Mouse (Mus musculus) kidney, postnatal 36 days (tissue): ENCODE measurements around the gene Tdp2.
"Not testable (repeated sequence)": the region's sequence is repeated elsewhere in the genome, so short reads cannot be mapped to it uniquely, and the experiment has no call there.

Experiments
- DNase-seq, 2 experiments: peaks; one replicate each; pipeline ENCODE4 v3.0.0; 2021 to 2022; ENCODE audit warnings: mixed read lengths in 2 of 2

The Tdp2 gene

GRCm38 (mm10) chr13:24825587-24825986, 5.9 kb upstream of the Tdp2 start:
- peak; percentile 67 to 73 for DNase-seq

- DNase-seq = no peak
Measured at GRCm38 (mm10) chr13:24826116-24826515, 5.4 kb upstream of the Tdp2 start.

GRCm38 (mm10) chr13:24830756-24831352, 625 bp upstream of the Tdp2 start:
- peak; percentile 23 to 29 for DNase-seq

GRCm38 (mm10) chr13:24832131-24832810, 792 bp downstream of the Tdp2 start:
- DNase-seq = peak in 1 of 2 experiments; percentile 8

GRCm38 (mm10) chr13:24832811-24833155, 1.3 kb downstream of the Tdp2 start:
- no peak for DNase-seq

- not testable (repeated sequence) for DNase-seq
Measured at GRCm38 (mm10) chr13:24837765-24838164, 6.3 kb downstream of the Tdp2 start.

- DNase-seq = no peak
Measured at GRCm38 (mm10) chr13:24839831-24840230, 8.4 kb downstream of the Tdp2 start.

DNA sequence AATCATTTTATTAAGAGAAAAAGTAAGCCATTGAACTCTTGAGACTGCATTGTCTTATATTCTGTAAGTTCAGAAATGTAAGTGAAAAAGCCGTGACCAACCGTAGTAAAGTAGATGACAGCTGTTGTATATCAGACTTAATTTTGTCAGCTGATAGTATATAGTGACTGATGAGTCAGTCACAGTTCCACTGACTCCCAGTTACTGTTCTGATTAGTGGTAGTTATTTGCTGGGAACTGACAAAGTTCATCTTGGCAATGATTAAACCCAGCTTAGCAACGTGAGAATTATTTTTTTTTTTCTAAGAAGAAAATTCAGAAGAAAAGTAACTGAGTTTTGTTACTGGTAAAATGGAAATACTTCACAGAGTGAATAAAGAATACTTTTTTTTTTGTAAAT, 10.2 kb downstream of the Tdp2 start:
- peak in 1 of 2 experiments; percentile 23 for DNase-seq

- DNase-seq = peak in 1 of 2 experiments; percentile 69
Measured at GRCm38 (mm10) chr13:24844983-24845955, 13.8 kb downstream of the Tdp2 start, which contains the start of gene D130043K22Rik. Gene D130043K22Rik (plus strand): TSS chr13:24845135.

DNA sequence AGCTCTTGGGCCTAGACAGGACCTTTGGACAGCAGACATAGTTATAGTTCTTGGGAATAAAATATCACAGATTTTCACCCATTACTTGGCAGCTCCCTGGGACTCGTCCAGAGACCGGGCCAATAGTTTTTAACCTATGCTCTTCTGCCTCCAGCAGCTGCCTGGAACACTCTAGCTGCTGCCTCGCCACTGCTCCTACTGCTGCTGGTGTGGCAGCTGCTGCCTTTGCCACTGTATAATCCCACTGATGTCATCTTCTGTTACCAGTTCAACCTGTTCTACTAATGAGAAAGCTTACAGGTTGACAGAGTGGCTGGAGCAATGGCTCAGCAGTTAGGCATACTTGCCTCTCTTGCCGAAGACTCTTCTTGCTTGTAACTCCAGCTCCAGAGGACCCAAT, 17.8 kb downstream of the Tdp2 start:
- DNase-seq = peak in 1 of 2 experiments; percentile 47

- no peak for DNase-seq
Measured at GRCm38 (mm10) chr13:24851989-24852388, 20.5 kb downstream of the Tdp2 start.

GRCm38 (mm10) chr13:24852570-24852969, 21.1 kb downstream of the Tdp2 start:
- DNase-seq = no peak

DNA sequence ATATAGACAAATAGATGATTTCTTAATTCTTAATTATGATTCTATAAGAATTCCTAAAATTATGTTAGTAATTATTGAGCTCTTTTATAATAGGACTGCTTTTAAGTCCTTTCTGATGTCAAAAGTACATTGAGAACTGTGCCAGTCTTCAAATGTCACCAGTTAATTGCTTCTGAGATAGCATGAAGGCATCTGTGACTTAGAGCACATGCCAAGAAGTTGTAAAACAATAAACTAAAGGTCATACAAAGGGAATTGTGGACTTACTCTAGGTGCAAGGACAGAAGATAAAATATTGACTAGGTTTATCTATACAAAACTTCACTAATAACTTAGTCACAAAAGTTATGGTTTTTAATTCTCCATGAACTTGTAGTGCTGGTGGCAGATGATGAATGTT, 27.6 kb downstream of the Tdp2 start:
- DNase-seq = no peak

GRCm38 (mm10) chr13:24861084-24861483, 29.6 kb downstream of the Tdp2 start:
- DNase-seq = no peak

- DNase-seq = peak; percentile 23 to 39
Measured at GRCm38 (mm10) chr13:24862021-24862420, 30.5 kb downstream of the Tdp2 start.

- DNase-seq = peak; percentile 66 to 87
Measured at GRCm38 (mm10) chr13:24862520-24862919, 31.0 kb downstream of the Tdp2 start.

DNA sequence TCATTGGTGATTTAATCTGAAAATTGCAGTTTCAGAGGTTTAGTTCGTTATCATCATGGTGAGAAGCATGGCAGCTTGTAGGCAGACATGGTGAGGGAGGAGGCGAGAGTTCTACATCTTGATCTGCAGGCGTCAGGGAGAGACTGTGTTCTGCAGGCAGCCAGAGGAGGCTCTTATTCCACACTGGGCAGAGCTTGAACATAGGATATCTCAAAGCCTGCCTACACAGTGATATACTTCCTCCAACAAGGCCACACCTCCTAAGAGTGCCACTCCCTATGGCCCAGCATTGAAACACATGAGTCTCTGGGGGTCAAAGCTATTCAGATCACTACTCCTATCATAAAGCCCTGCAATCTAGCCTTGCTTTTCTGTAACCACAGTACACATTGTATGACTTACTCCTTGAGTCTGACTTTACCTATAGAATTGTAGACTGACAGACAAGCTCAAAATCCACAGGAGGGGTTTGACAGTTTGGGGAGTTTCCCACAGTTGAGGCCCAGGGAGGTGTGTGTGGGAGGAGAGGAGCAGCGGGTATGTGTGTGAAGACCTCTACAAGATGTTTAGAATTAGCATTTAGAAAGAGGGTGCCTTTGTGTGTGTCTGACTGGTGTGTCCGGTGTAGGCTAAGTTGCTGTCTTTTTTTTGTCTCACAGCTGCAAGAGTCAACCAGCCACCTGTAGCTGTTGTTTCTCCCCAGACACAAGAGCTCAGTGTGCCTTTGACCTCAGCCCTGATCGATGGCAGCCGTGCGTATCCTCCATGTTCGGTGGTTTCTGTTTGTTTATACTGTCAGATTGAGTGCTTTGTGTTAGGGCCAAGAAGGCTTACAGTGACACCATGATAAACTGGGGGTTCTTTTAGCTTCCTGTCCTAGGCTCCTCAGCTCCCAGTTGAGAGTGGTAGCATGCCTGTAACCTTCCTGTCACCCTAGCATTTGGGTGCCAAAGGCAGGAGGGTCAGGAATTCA, 35.2 kb downstream of the Tdp2 start:
- DNase-seq = peak in 1 of 2 experiments; percentile 24

DNA sequence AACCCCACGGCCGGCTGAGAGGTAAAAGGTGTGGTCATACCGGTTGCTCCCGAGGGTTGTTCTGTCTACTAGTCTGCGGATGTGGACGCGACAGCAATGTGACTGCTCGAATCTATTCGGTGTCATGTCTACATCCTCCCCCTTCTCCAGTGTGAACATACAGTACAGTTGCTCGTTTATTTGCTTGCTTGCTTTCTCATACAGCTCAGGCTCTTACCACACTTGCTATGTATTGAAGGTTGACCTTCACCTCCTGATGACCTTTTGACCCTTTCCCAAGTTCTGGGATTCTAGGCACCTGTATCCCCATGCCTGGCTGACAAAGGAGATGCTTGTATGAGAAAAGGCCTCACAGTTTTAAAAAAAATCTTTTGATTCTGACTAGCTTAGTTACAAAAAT, 36.3 kb downstream of the Tdp2 start:
- DNase-seq = no peak

- peak in 1 of 2 experiments; percentile 34 for DNase-seq
Measured at GRCm38 (mm10) chr13:24868233-24868632, 36.8 kb downstream of the Tdp2 start.

DNA sequence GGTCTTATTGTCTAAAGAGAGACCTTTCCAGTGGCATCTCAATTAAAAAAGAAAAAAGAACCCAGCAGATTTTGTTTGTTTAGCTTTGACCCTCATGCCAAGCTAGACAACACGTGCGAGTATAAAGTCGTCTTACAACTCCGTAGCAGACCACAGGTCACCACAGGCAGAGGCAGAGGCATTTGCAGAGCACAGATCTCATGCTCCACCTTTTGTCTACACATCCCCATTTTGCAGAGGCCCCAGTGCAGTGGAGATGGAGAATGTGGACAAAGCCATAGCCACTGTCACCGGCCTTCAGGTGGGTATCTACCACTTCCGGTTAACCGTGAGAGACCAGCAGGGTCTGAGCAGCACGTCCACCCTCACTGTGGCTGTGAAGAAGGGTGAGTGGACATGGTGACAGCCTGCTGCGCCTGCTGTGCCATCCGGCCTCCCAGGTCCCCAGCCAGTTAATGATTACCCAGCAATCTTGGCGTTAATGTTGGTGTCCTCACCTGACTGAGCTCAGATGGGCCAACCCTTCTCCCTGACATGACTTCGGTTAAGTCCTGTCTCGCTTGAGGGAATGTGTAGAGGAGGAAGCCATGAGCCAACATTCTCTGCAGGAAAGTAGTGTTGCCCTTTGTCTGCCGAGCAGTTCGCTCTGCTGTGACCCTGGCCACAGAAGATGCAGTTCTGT, 48.0 kb downstream of the Tdp2 start:
- DNase-seq = peak; percentile 83 to 93

DNA sequence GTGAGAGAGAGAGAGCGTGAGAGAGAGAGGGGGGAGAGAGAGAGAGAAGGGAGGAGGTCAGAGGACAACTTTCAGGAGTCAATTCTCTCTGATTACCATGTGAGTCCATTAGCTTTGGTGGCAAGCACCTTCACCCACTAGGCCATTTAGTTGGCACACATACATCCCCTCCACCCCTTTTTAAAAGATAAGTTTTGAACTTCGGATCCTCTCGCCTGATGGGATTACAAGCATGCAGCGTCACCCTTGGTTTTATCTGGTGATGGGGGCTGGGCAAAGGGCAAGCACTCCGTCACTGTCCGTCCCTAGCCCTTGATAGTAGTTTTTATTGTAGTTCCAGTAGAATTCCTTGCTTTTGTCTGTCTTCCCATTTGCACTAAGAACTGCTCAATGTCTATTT, 48.7 kb downstream of the Tdp2 start:
- no peak for DNase-seq
